ENCODE assay signal across 24 mouse cellular contexts in genomic region chr10:57566221-57566620, GRCm38 (mm10). TPM values are rescaled to one million over a fixed set of nuclear protein-coding genes. Genes with fewer than 3 reads are reported as not detected.
DNase-seq lines count a peak whose midpoint lies in the region; ATAC-seq and TF ChIP-seq lines count a peak whose summit lies in the region.
"Had no signal": no experiment of that assay in that cellular context is flagged by ENCODE, and none has a peak within 500 bp of the region (broad histone marks: within the 10 kb centered on the region; RNA-seq: fewer than 3 reads in every experiment).

No protein-coding gene starts in this region.

- H3K4me2 ChIP-seq in liver, embryonic 11.5 days, result no peak overlapping the region
- no peak overlapping the region for H3K4me2 ChIP-seq in liver, postnatal 0 days (ENCODE audit: low read depth, low read length)
- no peak overlapping the region for H3K4me2 ChIP-seq in lung, postnatal 0 days (replicated peaks; ENCODE audit: low read depth, low read length)
- H3K4me2 ChIP-seq: limb, embryonic 12.5 days; lung, embryonic 15.5 days; midbrain, embryonic 12.5 days had no signal

- H3K4me3 ChIP-seq in liver, embryonic 11.5 days (ENCODE audit: low read depth, low read length), result no peak overlapping the region
- no peak overlapping the region for H3K4me3 ChIP-seq in liver, postnatal 0 days (ENCODE audit: low read depth, low read length)
- no peak overlapping the region for H3K4me3 ChIP-seq in lung, postnatal 0 days (ENCODE audit: low read depth, low read length)
- H3K4me3 ChIP-seq: heart, adult 2 months; layer of hippocampus, adult 2 months; limb, embryonic 12.5 days; lung, embryonic 15.5 days; midbrain, embryonic 12.5 days had no signal

- TF ChIP-seq CTCF in liver, postnatal 0 days (IDR thresholded peaks at IDR 0.05; ENCODE audit: low read depth), result no peak
- TF ChIP-seq CTCF in lung, postnatal 0 days (IDR thresholded peaks at IDR 0.05), result no peak

- H3K27me3 ChIP-seq in liver, embryonic 11.5 days (replicated peaks; ENCODE audit: control insufficient read depth, insufficient read depth, low read length), result no peaks in the 10 kb centered on the region
- H3K27me3 ChIP-seq in liver, postnatal 0 days (ENCODE audit: insufficient read depth, low read length), result no peaks in the 10 kb centered on the region
- no peaks in the 10 kb centered on the region for H3K27me3 ChIP-seq in lung, postnatal 0 days (replicated peaks; ENCODE audit: insufficient read depth, low read length)
- H3K27me3 ChIP-seq: limb, embryonic 12.5 days; lung, embryonic 15.5 days; midbrain, embryonic 12.5 days had no signal

- DNase-seq in liver, embryonic 11.5 days (ENCODE audit: low spot score), result no peak
- no peak for DNase-seq in liver, postnatal 0 days
- peak; percentile 2 to 8 for DNase-seq in thymus, postnatal 36 days
- DNase-seq in thymus, postnatal 25 days, result no peak
- no peak for DNase-seq in urinary bladder, postnatal 25 days (ENCODE audit: low spot score)
- DNase-seq in lung, postnatal 0 days (ENCODE audit: low spot score), result no peak
- DNase-seq: adrenal gland, postnatal 25 days; B cell, adult 2 months; cerebellum, adult 9-10 months; forebrain, postnatal 0 days; gastrocnemius, postnatal 25 days; heart, adult 2 months; heart, postnatal 4 days; kidney, adult 9 months; kidney, postnatal 25 days; lung, postnatal 4 days had no signal

- no peak for TF ChIP-seq EP300 in liver, postnatal 0 days (IDR thresholded peaks at IDR 0.05; ENCODE audit: low read depth)
- TF ChIP-seq EP300 in lung, postnatal 0 days (IDR thresholded peaks at IDR 0.05), result no peak

- no peak overlapping the region for H3K9ac ChIP-seq in liver, embryonic 11.5 days (ENCODE audit: low read depth, low read length)
- H3K9ac ChIP-seq in liver, postnatal 0 days (replicated peaks), result no peak overlapping the region
- no peak overlapping the region for H3K9ac ChIP-seq in lung, postnatal 0 days (replicated peaks; ENCODE audit: low read depth)
- H3K9ac ChIP-seq: forebrain, postnatal 0 days; limb, embryonic 12.5 days; liver, embryonic 14.5 days; lung, embryonic 15.5 days; midbrain, embryonic 12.5 days had no signal

- 35% methylated on average over 1 of the region's 1 CpGs for WGBS in liver, embryonic 11.5 days
- whole genome bisulfite sequencing in liver, postnatal 0 days (ENCODE audit: insufficient replicate concordance), result 25% methylated on average over 1 of the region's 1 CpGs
- WGBS in lung, postnatal 0 days, result 33% methylated on average over 1 of the region's 1 CpGs

- ATAC-seq in liver, embryonic 11.5 days (replicated peaks; ENCODE audit: low FRiP score), result 0 out of 2 replicates have a peak, but pooled peaks have one; percentile 29
- no peak for ATAC-seq in liver, postnatal 0 days
- ATAC-seq in granulocyte monocyte progenitor cell, adult 5-6 weeks (replicated peaks; ENCODE audit: poor library complexity, severe bottlenecking), result peak; percentile 70
- no peak for ATAC-seq in lung, postnatal 0 days
- ATAC-seq: forebrain, postnatal 0 days; hindbrain, embryonic 16.5 days; intestine, embryonic 16.5 days had no signal

- H3K9me3 ChIP-seq in liver, embryonic 11.5 days (ENCODE audit: control insufficient read depth, low read length), result no peaks in the 10 kb centered on the region
- H3K9me3 ChIP-seq in liver, postnatal 0 days (ENCODE audit: low read length), result no peaks in the 10 kb centered on the region
- no peaks in the 10 kb centered on the region for H3K9me3 ChIP-seq in lung, postnatal 0 days (ENCODE audit: low read length)
- H3K9me3 ChIP-seq: limb, embryonic 12.5 days; lung, embryonic 15.5 days; midbrain, embryonic 12.5 days had no signal

- no peaks in the 10 kb centered on the region; the same call in 1 of the 2 replicates for H3K4me1 ChIP-seq in liver, embryonic 11.5 days (replicated peaks; ENCODE audit: control insufficient read depth, insufficient read depth, low read length)
- no peaks in the 10 kb centered on the region for H3K4me1 ChIP-seq in liver, postnatal 0 days (ENCODE audit: insufficient read depth)
- no peaks in the 10 kb centered on the region for H3K4me1 ChIP-seq in lung, postnatal 0 days (ENCODE audit: insufficient read depth, low read depth, low read length)
- H3K4me1 ChIP-seq: limb, embryonic 12.5 days; lung, embryonic 15.5 days had no signal

- H3K36me3 ChIP-seq in liver, embryonic 11.5 days (ENCODE audit: control insufficient read depth, insufficient read depth, low read length), result no peaks in the 10 kb centered on the region
- no peaks in the 10 kb centered on the region for H3K36me3 ChIP-seq in liver, postnatal 0 days (replicated peaks; ENCODE audit: insufficient read depth, low read length)
- H3K36me3 ChIP-seq in lung, postnatal 0 days (ENCODE audit: insufficient read depth, low read length), result no peaks in the 10 kb centered on the region
- H3K36me3 ChIP-seq: limb, embryonic 12.5 days; lung, embryonic 15.5 days; midbrain, embryonic 12.5 days had no signal

- no peak overlapping the region for H3K27ac ChIP-seq in liver, embryonic 11.5 days (ENCODE audit: low read depth, low read length)
- no peak overlapping the region for H3K27ac ChIP-seq in liver, postnatal 0 days (ENCODE audit: low read depth)
- no peak overlapping the region for H3K27ac ChIP-seq in lung, postnatal 0 days (ENCODE audit: low read length)
- H3K27ac ChIP-seq: heart, adult 2 months; layer of hippocampus, adult 2 months; limb, embryonic 12.5 days; liver, embryonic 14.5 days; lung, embryonic 15.5 days; midbrain, embryonic 12.5 days had no signal

RNA-seq across cellular contexts. Expression of gene Serinc1, which starts 33.9 kb away (rescaled TPM):
- 88.8 and 99.7 TPM in 2 replicates for polyA plus RNA-seq in liver, embryonic 11.5 days (2014; fragmentation: Nextera tagmentation; extraction: Ambion mirVana)
- polyA plus RNA-seq in liver, postnatal 0 days (2015; fragmentation: Nextera tagmentation; extraction: Ambion mirVana), result 79.2 and 81.6 TPM in 2 replicates
- 46.8 and 47.3 TPM in 2 replicates for total RNA-seq in granulocyte monocyte progenitor cell, adult 5-6 weeks (2014; fragmentation: Nextera tagmentation)
- 93.0 and 99.7 TPM in 2 replicates for total RNA-seq in granulocyte monocyte progenitor cell, adult 5-6 weeks (2017)
- 147 and 155 TPM in 2 replicates for polyA plus RNA-seq in lung, postnatal 0 days (2015; fragmentation: Nextera tagmentation; extraction: Ambion mirVana)

Comparison
In these comparisons a context has a peak if more than half of its experiments do, and no peak if none do; other contexts are left out.
1. ATAC-seq: peak in liver, embryonic 11.5 days (single experiment) and granulocyte monocyte progenitor cell, adult 5-6 weeks (single experiment); none in liver, postnatal 0 days (single experiment) and lung, postnatal 0 days (single experiment).
2. DNase-seq: peak in thymus, postnatal 36 days (2 of 2); none in liver, embryonic 11.5 days (single experiment), liver, postnatal 0 days (single experiment), thymus, postnatal 25 days (single experiment), urinary bladder, postnatal 25 days (single experiment) and lung, postnatal 0 days (single experiment).